Mouse (Mus musculus): ENCODE data around the gene Cast.

- TF ChIP-seq RCOR1 (conservative IDR thresholded peaks at IDR 0.05; ENCODE audit: low read depth, low read length): no peak
- TF ChIP-seq ZC3H11A (IDR thresholded peaks at IDR 0.05; ENCODE audit: low read depth, low read length): no peak
- TF ChIP-seq CTCF (conservative IDR thresholded peaks at IDR 0.05 in 1 of 2, IDR thresholded peaks at IDR 0.05 in 1 of 2; ENCODE audit: low read depth in 2 of 2, low read length in 2 of 2): no peak
- no peak for TF ChIP-seq POLR2A (IDR thresholded peaks at IDR 0.05; ENCODE audit: low read depth, low read length)
- TF ChIP-seq RAD21 (IDR thresholded peaks at IDR 0.05; ENCODE audit: low read depth, low read length): no peak
Measured at GRCm38 (mm10) chr13:74834543-74834942, 25.9 kb upstream of the Cast start.
